Mouse (Mus musculus): ENCODE measurements around the gene Colgalt1. TPM values are rescaled to one million over a fixed set of nuclear protein-coding genes. Genes with fewer than 3 reads are reported as not detected.

Colgalt1 gene
- total RNA-seq, 2 experiments from 2014 or later, result 48.5 to 52.2 TPM

- DNase-seq (ENCODE audit: low spot score in 2 of 2), result no peak
- intact Hi-C loops (cut with DNase I), result no loop called here
These were observed 47.8 kb downstream of the Colgalt1 start for GRCm38 (mm10) chr8:71658515-71659049.

DNA sequence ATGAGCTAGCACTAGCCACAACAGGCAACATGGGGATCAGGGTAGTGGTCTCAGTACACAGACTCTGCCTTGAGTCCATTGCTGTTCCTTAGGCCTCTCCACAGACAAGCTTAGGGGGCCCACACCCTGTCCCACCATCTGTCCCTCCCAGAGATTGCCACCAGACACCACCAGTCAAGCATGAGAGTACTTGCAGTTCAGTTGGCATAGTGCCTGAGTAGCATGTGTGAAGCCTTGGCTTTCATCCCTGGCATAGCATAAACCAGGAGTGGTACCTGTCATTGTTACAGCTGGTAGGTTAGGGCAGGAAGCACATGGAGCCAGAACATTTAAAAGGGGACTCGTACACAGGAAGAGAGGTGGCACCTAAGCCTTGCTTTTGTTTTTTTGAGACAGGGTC is 49.0 kb downstream of the Colgalt1 start:
- no peak for DNase-seq (ENCODE audit: low spot score in 2 of 2)
- intact Hi-C loops (cut with DNase I), result loop anchor here (2.0 to 5.0 kb wide), 3 partner anchors 47 to 99 kb away; partner anchors contain the start of genes Colgalt1 and Fam129c

DNA sequence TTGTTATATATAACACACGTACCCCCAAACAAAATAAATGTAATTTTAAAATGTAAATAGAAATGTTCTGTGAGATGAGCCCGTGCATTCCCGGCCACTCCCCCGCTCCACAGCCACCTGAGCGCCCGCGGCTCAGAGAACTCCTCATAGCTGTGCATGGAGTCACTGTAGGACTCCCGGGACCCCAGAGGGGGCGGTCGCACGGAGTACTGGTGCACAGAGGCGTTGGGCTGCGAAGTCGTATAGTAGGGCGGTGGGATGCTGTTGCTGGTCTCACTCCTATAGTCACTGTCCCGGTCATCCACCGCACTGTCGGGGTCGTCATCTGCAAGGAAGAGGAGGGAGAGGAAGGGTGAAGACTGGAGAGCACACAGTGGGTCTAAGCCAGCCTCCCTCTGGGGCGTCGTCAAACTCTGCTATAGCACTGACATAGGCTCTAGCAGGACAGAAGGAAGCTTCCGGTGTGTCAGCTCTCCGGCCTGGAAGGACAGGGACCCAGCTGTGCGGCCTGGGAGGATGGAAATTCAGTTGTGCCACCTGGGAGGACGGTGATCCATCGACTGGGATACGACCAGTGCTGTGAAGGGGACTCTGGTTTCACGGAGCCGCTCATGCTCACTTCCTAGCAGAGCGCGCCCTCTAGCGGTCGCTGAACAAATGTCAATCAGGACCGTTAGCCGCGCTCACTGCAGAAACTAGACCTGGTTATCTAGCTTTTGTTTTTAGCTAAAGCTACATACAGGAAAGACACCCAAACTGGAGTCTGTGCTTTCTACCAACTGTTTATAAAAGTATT is 49.7 kb downstream of the Colgalt1 start:
- DNase-seq (ENCODE audit: low spot score in 2 of 2), result peak; percentile 77 to 82
- intact Hi-C loops (cut with DNase I), result loop anchor here (2.0 to 5.0 kb wide), 3 partner anchors 48 to 100 kb away; partner anchors contain the start of genes Colgalt1 and Fam129c

DNA sequence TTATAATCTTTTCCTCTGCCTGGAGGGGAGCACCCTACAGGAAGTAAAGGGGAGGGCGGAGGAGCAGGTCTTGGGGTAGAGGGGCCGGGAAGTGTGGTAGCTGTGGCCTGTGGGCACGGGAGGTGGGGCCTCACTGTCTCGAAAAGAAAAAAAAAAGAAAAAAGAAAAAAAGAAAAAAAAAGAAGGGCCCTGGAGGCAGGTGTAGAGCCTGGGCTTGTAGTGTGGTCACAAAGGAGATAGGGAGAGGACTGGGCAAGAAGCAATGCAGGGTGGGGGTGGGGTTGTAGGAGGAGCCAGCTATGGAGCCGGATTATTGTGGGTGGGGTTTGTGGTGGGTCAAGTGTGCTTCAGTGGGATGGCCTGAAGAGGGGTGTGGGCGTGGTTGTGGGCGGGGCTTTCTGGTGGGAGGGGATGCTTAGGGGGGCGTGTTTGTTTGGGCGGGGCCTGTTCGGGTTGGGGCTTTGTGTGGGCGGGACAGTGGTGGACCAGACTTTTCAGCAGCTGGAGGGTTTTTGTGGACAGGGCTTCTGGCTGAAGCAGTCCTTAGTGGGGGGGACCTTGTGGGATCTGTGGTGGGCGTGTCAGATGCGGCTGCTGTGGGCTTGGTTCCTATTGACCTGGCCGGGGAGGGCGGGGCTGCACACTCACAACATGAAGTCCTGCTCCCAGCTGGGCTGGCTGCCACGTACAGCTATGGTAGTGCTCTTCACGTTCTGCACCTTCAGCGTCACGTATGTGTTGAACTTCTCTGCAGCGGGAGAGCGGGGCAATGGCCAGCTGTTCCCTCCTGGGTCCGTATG is 54.7 kb downstream of the Colgalt1 start:
- DNase-seq (ENCODE audit: low spot score in 2 of 2), result no peak

GRCm38 (mm10) chr8:71666855-71667254 is 56.1 kb downstream of the Colgalt1 start:
- intact Hi-C loops (cut with DNase I), result no loop called here
- no peak for DNase-seq (ENCODE audit: low spot score in 2 of 2)

More for the DNA sequence above, 54.7 kb downstream of the Colgalt1 start:
- intact Hi-C loops (cut with DNase I), result no loop called here

DNA sequence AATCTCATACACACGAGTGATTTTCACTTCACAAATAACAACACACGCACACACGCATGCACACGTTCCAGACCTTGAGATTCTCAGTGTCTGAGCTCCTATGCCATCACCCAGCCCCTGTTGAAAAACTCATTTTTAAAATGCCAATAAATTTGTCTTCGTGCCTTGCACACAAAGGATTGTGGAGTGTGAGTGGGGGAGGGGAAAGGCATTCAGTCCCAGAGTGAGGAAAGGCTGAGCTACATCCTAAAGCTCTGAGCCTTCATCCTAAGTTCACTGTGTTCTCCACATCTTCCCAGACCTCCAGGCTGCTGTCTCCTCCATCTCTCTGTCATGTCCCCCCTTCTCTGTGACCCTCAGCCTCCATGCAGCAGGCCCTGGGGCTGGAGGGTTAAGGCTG is 56.5 kb downstream of the Colgalt1 start:
- no peak for DNase-seq (ENCODE audit: low spot score in 2 of 2)
- intact Hi-C loops (cut with DNase I), result no loop called here

DNA sequence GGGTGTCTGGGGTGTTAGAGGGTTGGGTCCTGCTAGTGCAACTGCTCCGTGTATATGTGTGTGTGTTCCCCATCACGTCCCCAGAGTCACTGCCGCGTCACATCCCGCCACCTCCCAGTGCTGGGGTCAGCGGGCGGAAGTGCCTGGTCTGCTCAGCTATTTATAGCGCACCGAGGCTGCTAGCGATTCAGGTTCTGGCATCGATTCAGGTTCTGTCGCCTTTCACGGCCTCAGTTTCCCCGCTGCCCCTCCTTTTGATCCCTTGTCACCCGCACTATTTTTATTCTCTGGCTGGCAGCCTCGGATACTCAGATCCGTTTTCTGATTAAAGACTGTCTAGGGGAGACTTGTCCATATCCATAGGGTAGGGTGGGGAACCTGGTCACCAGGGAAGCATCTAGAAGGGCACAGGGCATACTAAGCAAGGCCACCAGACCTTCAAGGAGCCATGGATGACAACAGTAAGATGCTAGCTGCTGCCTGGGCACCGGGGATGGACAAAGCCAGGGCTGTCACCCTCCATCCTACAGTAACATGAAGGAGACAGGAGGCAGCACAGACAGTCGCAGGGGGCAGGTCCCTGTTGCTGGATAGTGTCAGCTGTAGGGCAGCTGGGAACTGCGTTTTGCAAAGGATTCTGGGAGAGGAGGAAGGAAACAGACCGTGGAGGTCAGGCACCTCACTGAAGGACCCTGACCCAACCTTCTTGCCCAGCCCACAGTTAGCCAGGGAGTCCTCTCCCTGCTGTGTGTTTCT is 57.6 kb downstream of the Colgalt1 start:
- DNase-seq (ENCODE audit: low spot score in 2 of 2), result no peak
- intact Hi-C loops (cut with DNase I), result no loop called here

- DNase-seq (ENCODE audit: low spot score in 2 of 2), result no peak
- intact Hi-C loops (cut with DNase I), result loop anchor here (5.0 kb wide), 1 partner anchor 52 kb away; no protein-coding TSS in a partner anchor
These were observed 59.4 kb downstream of the Colgalt1 start for GRCm38 (mm10) chr8:71670198-71670597.

GRCm38 (mm10) chr8:71670621-71671548 is 60.1 kb downstream of the Colgalt1 start:
- peak; percentile 79 to 81 for DNase-seq (ENCODE audit: low spot score in 2 of 2)
- intact Hi-C loops (cut with DNase I), result loop anchor here (5.0 kb wide), 1 partner anchor 51 kb away; no protein-coding TSS in a partner anchor

- DNase-seq (ENCODE audit: low spot score in 2 of 2), result peak; percentile 90 to 93
- intact Hi-C loops (cut with DNase I), result loop anchor here (5.0 kb wide), 1 partner anchor 51 kb away; no protein-coding TSS in a partner anchor
These were observed 60.8 kb downstream of the Colgalt1 start, which contains the start of gene Unc13a for GRCm38 (mm10) chr8:71671549-71671965. Gene Unc13a, minus strand, starts transcription at chr8:71671757.

- intact Hi-C loops (cut with DNase I), result loop anchor here (5.0 kb wide), 1 partner anchor 50 kb away; no protein-coding TSS in a partner anchor
- no peak for DNase-seq (ENCODE audit: low spot score in 2 of 2)
These were observed 61.5 kb downstream of the Colgalt1 start for GRCm38 (mm10) chr8:71672168-71672735.

DNA sequence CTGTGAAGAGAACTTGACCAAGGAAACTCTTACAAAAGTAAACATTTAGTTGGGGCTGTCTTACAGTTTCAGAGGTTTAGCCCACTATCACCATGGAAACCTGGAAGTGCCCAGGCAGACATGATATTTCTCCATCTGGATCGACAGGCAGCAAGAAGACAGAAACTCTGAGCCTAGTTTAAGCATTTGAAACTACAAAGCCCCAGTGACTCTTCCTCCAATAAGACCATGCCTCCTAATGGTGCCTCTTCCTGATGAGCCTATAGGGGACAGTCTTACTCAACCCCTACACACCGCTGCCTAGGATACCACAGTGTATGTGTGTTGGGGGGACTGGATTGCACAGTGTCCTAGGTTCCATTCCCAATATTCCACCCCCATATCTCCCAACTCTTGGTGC is 63.3 kb downstream of the Colgalt1 start:
- intact Hi-C loops (cut with DNase I), result loop anchor here (5.0 kb wide), 1 partner anchor 48 kb away; no protein-coding TSS in a partner anchor
- DNase-seq (ENCODE audit: low spot score in 2 of 2), result no peak

Small RNA genes within 50 kb of the gene (microRNA-seq; reads per million reads assigned to microRNA genes)
- gene Mir6769b, result 34.8 reads per million, percentile 46 among the genes with 10 or more reads in this experiment

Other genes with a start within 250 kb of the Colgalt1 start
- gene Use1, start 244.2 kb upstream of the Colgalt1 start, total RNA-seq (2021), result 100 to 1,000 TPM; 104 to 119 TPM
- gene Ocel1, start 239.7 kb upstream of the Colgalt1 start, total RNA-seq (2021), result 10 to 100 TPM; 15.4 to 18.1 TPM
- gene Nr2f6, start 229.0 kb upstream of the Colgalt1 start, total RNA-seq (2021), result 10 to 100 TPM; 39.3 to 40.6 TPM
- gene Ushbp1, start 215.2 kb upstream of the Colgalt1 start, total RNA-seq (2021), result 1 to 10 TPM; 3.4 to 4.9 TPM
- 100 to 1,000 TPM; 101 to 116 TPM for gene Babam1, start 214.1 kb upstream of the Colgalt1 start, total RNA-seq (2021)
- gene Ankle1, start 205.0 kb upstream of the Colgalt1 start, total RNA-seq (2021), result under 1 TPM in 1 of 2 experiments, not detected in 1; 0.29 TPM
- gene Abhd8, start 147.3 kb upstream of the Colgalt1 start, total RNA-seq (2021), result 100 to 1,000 TPM; 303 to 342 TPM
- 10 to 100 TPM; 47.3 to 68.9 TPM for gene Mrpl34, start 146.0 kb upstream of the Colgalt1 start, total RNA-seq (2021)
- 10 to 100 TPM; 70.7 to 78.7 TPM for gene Dda1, start 141.8 kb upstream of the Colgalt1 start, total RNA-seq (2021)
- gene Ano8, start 125.0 kb upstream of the Colgalt1 start, total RNA-seq (2021), result 10 to 100 TPM; 59.3 to 62.2 TPM
- gene Gtpbp3, start 122.9 kb upstream of the Colgalt1 start, total RNA-seq (2021), result 10 to 100 TPM; 34.2 to 36.0 TPM
- gene Plvap, start 99.2 kb upstream of the Colgalt1 start, total RNA-seq (2021), result 1 to 10 TPM; 7.4 to 9.4 TPM
- not detected for gene Ccdc194, start 85.3 kb upstream of the Colgalt1 start, total RNA-seq (2021)
- gene Bst2, start 73.5 kb upstream of the Colgalt1 start, total RNA-seq (2021), result 1 to 10 TPM; 3.5 to 4.8 TPM
- gene Mvb12a, start 68.1 kb upstream of the Colgalt1 start, total RNA-seq (2021), result 10 to 100 TPM; 37.8 to 43.0 TPM
- not detected for gene Tmem221, start 52.1 kb upstream of the Colgalt1 start, total RNA-seq (2021)
- under 1 TPM; 0.18 to 0.22 TPM for gene Nxnl1, start 44.4 kb upstream of the Colgalt1 start, total RNA-seq (2021)
- gene Slc27a1, start 42.1 kb upstream of the Colgalt1 start, total RNA-seq (2021), result 100 to 1,000 TPM in 1 of 2 experiments, 10 to 100 TPM in 1; 94.7 to 109 TPM
- 10 to 100 TPM; 31.1 to 41.6 TPM for gene Pgls, start 18.8 kb upstream of the Colgalt1 start, total RNA-seq (2021)
- 1 to 10 TPM; 3.9 to 4.0 TPM for gene Fam129c, start 13.3 kb upstream of the Colgalt1 start, total RNA-seq (2021)
- 100 to 1,000 TPM; 278 to 328 TPM for gene Unc13a, start 60.8 kb downstream of the Colgalt1 start, total RNA-seq (2021)
- 1 to 10 TPM; 4.0 to 5.5 TPM for gene Jak3, start 65.3 kb downstream of the Colgalt1 start, total RNA-seq (2021)
- gene Insl3, start 78.2 kb downstream of the Colgalt1 start, total RNA-seq (2021), result 1 to 10 TPM in 1 of 2 experiments, under 1 TPM in 1; 0.59 to 1.9 TPM
- gene B3gnt3, start 90.8 kb downstream of the Colgalt1 start, total RNA-seq (2021), result under 1 TPM; 0.52 to 0.75 TPM
- 100 to 1,000 TPM; 156 to 193 TPM for gene Fcho1, start 114.7 kb downstream of the Colgalt1 start, total RNA-seq (2021)